Mouse (Mus musculus): ENCODE data around the gene Aox1.

The Aox1 gene

GRCm38 (mm10) chr1:58065151-58065550 lies 35.4 kb downstream of the Aox1 start:
- no peak for DNase-seq (ENCODE audit: low spot score in 2 of 2)

- DNase-seq (ENCODE audit: low spot score in 2 of 2) = no peak
These were observed 35.9 kb downstream of the Aox1 start for GRCm38 (mm10) chr1:58065606-58066005.

- no peak for DNase-seq (ENCODE audit: low spot score in 2 of 2)
These were observed 39.5 kb downstream of the Aox1 start for GRCm38 (mm10) chr1:58069181-58069580.

GRCm38 (mm10) chr1:58070091-58070490 lies 40.4 kb downstream of the Aox1 start:
- DNase-seq (ENCODE audit: low spot score in 2 of 2) = peak in 1 of 2 experiments; percentile 20

- DNase-seq (ENCODE audit: low spot score in 2 of 2) = no peak
These were observed 41.3 kb downstream of the Aox1 start for GRCm38 (mm10) chr1:58071006-58071405.

- DNase-seq (ENCODE audit: low spot score in 2 of 2) = no peak
These were observed 41.8 kb downstream of the Aox1 start for GRCm38 (mm10) chr1:58071509-58071908.

GRCm38 (mm10) chr1:58072416-58072815 lies 42.7 kb downstream of the Aox1 start:
- DNase-seq (ENCODE audit: low spot score in 2 of 2) = no peak

GRCm38 (mm10) chr1:58072991-58073730 lies 43.4 kb downstream of the Aox1 start:
- DNase-seq (ENCODE audit: low spot score in 2 of 2) = no peak

GRCm38 (mm10) chr1:58074266-58074665 lies 44.5 kb downstream of the Aox1 start:
- no peak for DNase-seq (ENCODE audit: low spot score in 2 of 2)

- no peak for DNase-seq (ENCODE audit: low spot score in 2 of 2)
These were observed 48.2 kb downstream of the Aox1 start for GRCm38 (mm10) chr1:58077882-58078281.

- DNase-seq (ENCODE audit: low spot score in 2 of 2) = no peak
These were observed 48.7 kb downstream of the Aox1 start for GRCm38 (mm10) chr1:58078390-58078789.

GRCm38 (mm10) chr1:58079689-58080088 lies 50.0 kb downstream of the Aox1 start:
- DNase-seq (ENCODE audit: low spot score in 2 of 2) = no peak

GRCm38 (mm10) chr1:58080446-58080845 lies 50.7 kb downstream of the Aox1 start:
- DNase-seq (ENCODE audit: low spot score in 2 of 2) = no peak

- DNase-seq (ENCODE audit: low spot score in 2 of 2) = no peak
These were observed 51.6 kb downstream of the Aox1 start for GRCm38 (mm10) chr1:58081356-58081755.

- no peak for DNase-seq (ENCODE audit: low spot score in 2 of 2)
These were observed 59.6 kb downstream of the Aox1 start for GRCm38 (mm10) chr1:58089316-58089715.

GRCm38 (mm10) chr1:58090191-58090590 lies 60.5 kb downstream of the Aox1 start:
- DNase-seq (ENCODE audit: low spot score in 2 of 2) = no peak

- DNase-seq (ENCODE audit: low spot score in 2 of 2) = no peak
These were observed 61.5 kb downstream of the Aox1 start for GRCm38 (mm10) chr1:58091213-58091612.

GRCm38 (mm10) chr1:58091992-58092560 lies 62.3 kb downstream of the Aox1 start:
- DNase-seq (ENCODE audit: low spot score in 2 of 2) = no peak

GRCm38 (mm10) chr1:58097338-58097737 lies 67.6 kb downstream of the Aox1 start:
- DNase-seq (ENCODE audit: low spot score in 2 of 2) = no peak

- no peak for DNase-seq (ENCODE audit: low spot score in 2 of 2)
These were observed 69.4 kb downstream of the Aox1 start for GRCm38 (mm10) chr1:58099119-58099518.

- no peak for DNase-seq (ENCODE audit: low spot score in 2 of 2)
These were observed 71.9 kb downstream of the Aox1 start for GRCm38 (mm10) chr1:58101531-58102146.

GRCm38 (mm10) chr1:58102494-58102893 lies 72.8 kb downstream of the Aox1 start:
- DNase-seq (ENCODE audit: low spot score in 2 of 2) = no peak

GRCm38 (mm10) chr1:58105685-58106084 lies 76.0 kb downstream of the Aox1 start:
- DNase-seq (ENCODE audit: low spot score in 2 of 2) = no peak
